Mouse (Mus musculus) adrenal gland, adult 2 months (tissue): ENCODE measurements around the gene 2510039O18Rik. TPM values are rescaled to one million over a fixed set of nuclear protein-coding genes. Genes with fewer than 3 reads are reported as not detected.

Experiments
- DNase-seq: peaks from one replicate; pipeline ENCODE4 v3.0.0; 2021
- polyA plus RNA-seq: library from polyadenylated mRNA; depleted of rRNA; stranded (reverse); fragments of >200 nt; gene quantifications from 2 replicates; pipeline ENCODE4 v1.2.3, GENCODE M21; 2012; rRNA removed
- total RNA-seq, 2 experiments: library from RNA; stranded (reverse); gene quantifications; 2 replicates each; pipeline ENCODE4 v1.2.3; 2021

Gene 2510039O18Rik
- total and polyA plus RNA-seq, 3 experiments: 44.4 to 120 (median 44.4) TPM

GRCm38 (mm10) chr4:147985205-147986132 is 44.8 kb downstream of the 2510039O18Rik start, which contains the start of gene Nppb:
Gene Nppb, plus strand, starts transcription at chr4:147985788.
- DNase-seq: peak; percentile 40

- no peak for DNase-seq
Measured at GRCm38 (mm10) chr4:147993571-147994095, 52.9 kb downstream of the 2510039O18Rik start.

DNA sequence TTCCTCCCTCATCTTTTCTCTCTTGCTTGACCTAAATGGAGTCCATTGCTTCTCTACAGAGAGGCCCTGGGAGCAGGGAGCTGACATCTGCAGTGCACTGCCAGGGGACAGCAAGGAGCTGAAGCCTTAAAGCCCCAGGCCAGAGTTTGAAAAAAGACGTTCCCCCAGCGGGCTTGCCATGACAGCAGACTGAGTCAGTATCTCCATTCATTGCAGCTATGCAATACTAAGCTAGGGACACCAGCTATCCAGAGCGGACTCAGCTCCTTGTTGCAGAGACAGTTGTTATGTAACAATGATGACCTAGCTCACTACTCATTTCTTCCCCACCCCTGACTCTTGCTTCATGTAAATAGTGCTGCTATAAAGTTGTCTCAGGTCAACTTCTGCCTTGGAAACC is 54.6 kb downstream of the 2510039O18Rik start:
- DNase-seq: peak; percentile 51

Other genes starting within 250 kb of the 2510039O18Rik start
- gene Zfp534, start 238.3 kb upstream of the 2510039O18Rik start, total RNA-seq: under 1 TPM in 1 of 2 experiments, not detected in 1; 0.23 TPM
- not detected in 2 replicates for gene Zfp534, start 238.3 kb upstream of the 2510039O18Rik start, polyA plus RNA-seq
- 1 to 10 TPM; 4.2 to 5.9 TPM for gene Zfp984, start 131.1 kb upstream of the 2510039O18Rik start, total RNA-seq
- gene Zfp984, start 131.1 kb upstream of the 2510039O18Rik start, polyA plus RNA-seq: 0.04 TPM in 1 of 2 replicates, not detected in the other
- gene Zfp933, start 92.5 kb upstream of the 2510039O18Rik start, total RNA-seq: 10 to 100 TPM; 22.7 to 25.7 TPM
- gene Zfp933, start 92.5 kb upstream of the 2510039O18Rik start, polyA plus RNA-seq: 0.75 and 1.2 TPM in 2 replicates
- gene Miip, start 72.1 kb upstream of the 2510039O18Rik start, total RNA-seq: 10 to 100 TPM; 13.9 to 16.5 TPM
- gene Miip, start 72.1 kb upstream of the 2510039O18Rik start, polyA plus RNA-seq: 104 and 123 TPM in 2 replicates
- gene Fv1, start 71.9 kb upstream of the 2510039O18Rik start, total RNA-seq: 10 to 100 TPM in 1 of 2 experiments, 1 to 10 TPM in 1; 7.8 to 11.7 TPM
- 0.50 and 0.75 TPM in 2 replicates for gene Fv1, start 71.9 kb upstream of the 2510039O18Rik start, polyA plus RNA-seq
- gene Mfn2, start 36.2 kb upstream of the 2510039O18Rik start, total RNA-seq: 100 to 1,000 TPM; 164 to 221 TPM
- gene Mfn2, start 36.2 kb upstream of the 2510039O18Rik start, polyA plus RNA-seq: 77.6 and 98.7 TPM in 2 replicates
- gene Plod1, start 4.1 kb upstream of the 2510039O18Rik start, total RNA-seq: 10 to 100 TPM; 36.4 to 44.0 TPM
- 36.1 and 46.5 TPM in 2 replicates for gene Plod1, start 4.1 kb upstream of the 2510039O18Rik start, polyA plus RNA-seq
- gene Nppb, start 44.9 kb downstream of the 2510039O18Rik start, total RNA-seq: 1 to 10 TPM in 1 of 2 experiments, not detected in 1; 9.8 TPM
- not detected in 2 replicates for gene Nppb, start 44.9 kb downstream of the 2510039O18Rik start, polyA plus RNA-seq
- not detected for gene Nppa, start 59.8 kb downstream of the 2510039O18Rik start, total RNA-seq
- gene Nppa, start 59.8 kb downstream of the 2510039O18Rik start, polyA plus RNA-seq: not detected in 2 replicates
- gene Clcn6, start 97.9 kb downstream of the 2510039O18Rik start, total RNA-seq: 10 to 100 TPM; 10.4 to 12.2 TPM
- gene Clcn6, start 97.9 kb downstream of the 2510039O18Rik start, polyA plus RNA-seq: 6.5 and 8.6 TPM in 2 replicates
- 10 to 100 TPM; 29.2 to 39.3 TPM for gene Mthfr, start 98.2 kb downstream of the 2510039O18Rik start, total RNA-seq
- gene Mthfr, start 98.2 kb downstream of the 2510039O18Rik start, polyA plus RNA-seq: 30.2 and 38.2 TPM in 2 replicates
- 10 to 100 TPM; 75.4 to 97.8 TPM for gene Agtrap, start 147.1 kb downstream of the 2510039O18Rik start, total RNA-seq
- gene Agtrap, start 147.1 kb downstream of the 2510039O18Rik start, polyA plus RNA-seq: 135 and 174 TPM in 2 replicates
- gene Mad2l2, start 189.5 kb downstream of the 2510039O18Rik start, total RNA-seq: 10 to 100 TPM; 23.4 to 27.3 TPM
- gene Mad2l2, start 189.5 kb downstream of the 2510039O18Rik start, polyA plus RNA-seq: 30.9 and 36.7 TPM in 2 replicates
- gene Draxin, start 189.8 kb downstream of the 2510039O18Rik start, total RNA-seq: under 1 TPM; 0.14 TPM
- gene Draxin, start 189.8 kb downstream of the 2510039O18Rik start, polyA plus RNA-seq: 0.07 and 0.12 TPM in 2 replicates
- 10 to 100 TPM; 45.8 to 66.9 TPM for gene Fbxo6, start 211.2 kb downstream of the 2510039O18Rik start, total RNA-seq
- 102 and 123 TPM in 2 replicates for gene Fbxo6, start 211.2 kb downstream of the 2510039O18Rik start, polyA plus RNA-seq
- gene Fbxo44, start 219.6 kb downstream of the 2510039O18Rik start, total RNA-seq: 10 to 100 TPM; 11.4 to 16.3 TPM
- gene Fbxo44, start 219.6 kb downstream of the 2510039O18Rik start, polyA plus RNA-seq: 20.4 and 26.5 TPM in 2 replicates
- 1 to 10 TPM; 3.6 to 9.5 TPM for gene Fbxo2, start 219.7 kb downstream of the 2510039O18Rik start, total RNA-seq
- 2.5 and 5.9 TPM in 2 replicates for gene Fbxo2, start 219.7 kb downstream of the 2510039O18Rik start, polyA plus RNA-seq